Mouse (Mus musculus) MEL (cell line): ENCODE results near the gene Gm10490.

Experiments used
- BHLHE40 ChIP-seq: IDR thresholded peaks from 2 replicates; pipeline ENCODE4 v1.6.1; 2012; ENCODE audit warnings: low read depth, mild to moderate bottlenecking, inconsistent platforms, low read length, improper control_type of control experiment, borderline replicate concordance
- CTCF ChIP-seq, 3 experiments: IDR thresholded peaks in 2 of 3; conservative IDR thresholded peaks in 1 of 3; 2 replicates each; pipeline ENCODE4 v1.5.1; 2011 to 2012; ENCODE audit warnings: low read length in 3 of 3, low read depth in 2 of 3, mild to moderate bottlenecking in 2 of 3, improper control_type of control experiment in 1 of 3, inconsistent platforms in 1 of 3, mixed read lengths in 1 of 3, moderate library complexity in 1 of 3; ENCODE audit not compliant: control insufficient read depth in 1 of 3, insufficient read depth in 1 of 3, poor library complexity in 1 of 3, severe bottlenecking in 1 of 3
- GATA1 ChIP-seq: IDR thresholded peaks from 2 replicates; pipeline ENCODE4 v1.6.1; 2011; ENCODE audit warnings: low read depth, low read length, improper control_type of control experiment
- HCFC1 ChIP-seq: IDR thresholded peaks from 2 replicates; pipeline ENCODE4 v1.6.1; 2012; ENCODE audit warnings: low read depth, mild to moderate bottlenecking, inconsistent platforms, low read length, improper control_type of control experiment, moderate library complexity
- MAX ChIP-seq: IDR thresholded peaks from 2 replicates; pipeline ENCODE4 v1.6.1; 2011; ENCODE audit warnings: low read length, improper control_type of control experiment
- MAZ ChIP-seq: IDR thresholded peaks from 2 replicates; pipeline ENCODE4 v1.6.1; 2012; ENCODE audit warnings: low read depth, mild to moderate bottlenecking, inconsistent platforms, low read length, improper control_type of control experiment
- POLR2A ChIP-seq, 2 experiments: IDR thresholded peaks; 2 replicates each; pipeline ENCODE4 v1.6.1; 2011 to 2012; ENCODE audit warnings: low read length in 2 of 2, mild to moderate bottlenecking in 2 of 2, control low read depth in 1 of 2, improper control_type of control experiment in 1 of 2, low read depth in 1 of 2, moderate library complexity in 1 of 2; ENCODE audit not compliant: control insufficient read depth in 1 of 2, insufficient read depth in 1 of 2, poor library complexity in 1 of 2
- POLR2AphosphoS2 ChIP-seq: IDR thresholded peaks from 2 replicates; pipeline ENCODE4 v1.6.1; 2011; ENCODE audit warnings: low read length, improper control_type of control experiment
- SIN3A ChIP-seq: IDR thresholded peaks from 2 replicates; pipeline ENCODE4 v1.6.1; 2012; ENCODE audit warnings: low read length, improper control_type of control experiment, inconsistent platforms

DNA sequence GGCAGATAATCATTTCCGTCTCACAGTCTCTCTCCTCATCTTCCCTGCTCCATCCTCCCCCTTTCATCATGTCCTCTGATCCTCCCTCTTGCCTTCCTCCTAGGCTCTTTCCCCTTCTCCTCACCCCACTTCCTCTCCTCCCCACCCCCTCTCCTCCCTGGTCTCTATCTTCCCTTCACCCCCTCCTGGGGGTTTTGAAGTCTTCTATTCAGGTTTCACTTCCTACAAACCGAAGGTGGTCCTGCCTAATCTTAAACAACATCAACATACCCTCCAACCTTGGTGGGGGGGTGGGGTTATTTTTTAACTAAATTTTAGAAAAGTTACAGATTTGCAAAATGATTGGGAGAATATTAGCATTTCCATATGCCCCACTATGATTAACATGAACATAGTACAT is 40.8 kb upstream of the Gm10490 start:
- TF ChIP-seq POLR2A (IDR thresholded peaks at IDR 0.05; ENCODE audit: control insufficient read depth in 1 of 2, insufficient read depth in 1 of 2, low read depth in 1 of 2, low read length in 2 of 2, poor library complexity in 1 of 2) (no peak), CTCF (IDR thresholded peaks at IDR 0.05 in 2 of 3, conservative IDR thresholded peaks at IDR 0.05 in 1 of 3; ENCODE audit: control insufficient read depth in 1 of 3, insufficient read depth in 1 of 3, low read depth in 2 of 3, low read length in 3 of 3, poor library complexity in 1 of 3, severe bottlenecking in 1 of 3) (no peak), BHLHE40 (no peak), POLR2AphosphoS2 (no peak), MAX (no peak), HCFC1 (no peak), SIN3A (no peak), GATA1 (no peak), MAZ (no peak)
